Mouse (Mus musculus): ENCODE measurements around the gene Maml2.

The Maml2 gene

DNA sequence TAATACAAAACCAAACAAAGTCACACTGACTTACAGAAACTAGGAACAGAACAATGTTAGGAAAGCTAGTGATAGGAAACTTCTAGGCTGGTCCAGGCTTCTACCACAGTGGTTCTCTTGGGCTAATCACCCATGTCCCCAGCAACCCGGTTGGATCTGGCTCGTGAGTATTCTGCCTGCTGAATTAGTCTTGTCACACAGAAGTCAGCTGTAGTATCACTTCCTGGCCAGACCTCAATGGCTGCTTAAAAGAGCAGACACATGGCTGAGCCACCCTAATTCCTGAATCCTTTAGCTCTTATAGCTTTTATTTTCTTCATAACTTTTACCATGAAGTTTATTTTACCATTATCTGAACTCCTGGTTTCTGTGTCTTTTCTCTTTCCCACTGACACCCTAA, 13.3 kb downstream of the Maml2 start:
- DNase-seq = no peak

DNA sequence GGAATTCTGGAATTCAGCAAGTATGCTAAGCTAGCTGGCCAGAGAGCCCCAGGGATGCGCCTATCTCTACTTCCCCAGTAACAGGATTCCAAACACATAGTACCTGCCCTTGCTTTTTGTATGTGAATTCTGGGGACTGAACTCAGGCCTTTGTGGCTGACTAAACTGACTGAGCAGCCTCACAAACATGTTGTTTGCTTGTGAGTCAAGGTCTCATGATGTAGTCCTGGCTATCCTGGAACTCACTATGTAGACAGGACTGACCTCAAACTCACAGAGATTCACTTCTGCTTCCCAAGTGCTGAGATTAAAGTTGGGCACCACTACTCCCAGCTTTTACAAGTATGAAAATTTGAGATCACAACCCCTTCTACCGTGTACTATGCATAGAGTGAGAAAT, 16.2 kb downstream of the Maml2 start:
- DNase-seq = no peak

- DNase-seq = no peak
These were observed 16.8 kb downstream of the Maml2 start for GRCm38 (mm10) chr9:13314577-13315004.

DNA sequence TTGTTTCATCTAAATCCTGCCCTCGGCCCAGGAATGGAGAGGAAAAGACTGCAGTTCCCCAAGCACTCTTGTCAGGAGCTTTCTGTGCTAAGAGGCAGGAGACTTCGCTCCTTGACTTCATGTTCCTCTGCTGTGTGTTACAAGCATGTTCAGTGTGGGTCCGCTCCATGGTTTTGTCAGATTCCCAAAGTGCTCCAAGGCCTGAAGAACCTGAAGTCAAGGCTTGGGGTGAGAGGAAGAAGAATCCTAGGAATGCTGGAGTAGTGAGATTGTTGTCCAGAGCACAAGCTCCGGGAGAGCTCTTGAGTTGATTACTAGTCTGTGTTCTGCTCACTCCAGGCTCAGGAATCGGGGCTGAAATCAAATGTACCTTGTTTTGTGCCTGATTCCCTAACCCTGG, 17.6 kb downstream of the Maml2 start:
- no peak for DNase-seq

DNA sequence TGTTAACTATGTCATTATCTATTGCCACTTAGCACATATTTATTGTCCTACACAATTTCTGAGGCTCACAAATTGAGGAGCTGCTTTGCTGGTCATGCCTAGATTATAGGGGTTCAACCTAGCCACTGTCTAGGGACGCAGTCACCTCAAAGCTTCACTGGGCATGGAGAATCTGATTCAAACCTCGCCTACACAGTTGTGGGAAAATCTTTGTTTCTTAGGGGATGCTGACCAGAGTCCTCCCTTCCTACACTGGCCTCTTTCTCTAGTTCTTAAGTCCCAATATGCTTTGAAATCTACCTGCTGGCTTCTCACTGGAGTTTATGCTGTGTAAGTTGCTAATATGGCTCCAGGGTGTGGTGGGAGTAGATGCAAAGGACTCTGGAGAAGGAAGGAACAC, 21.8 kb downstream of the Maml2 start:
- no peak for DNase-seq

DNA sequence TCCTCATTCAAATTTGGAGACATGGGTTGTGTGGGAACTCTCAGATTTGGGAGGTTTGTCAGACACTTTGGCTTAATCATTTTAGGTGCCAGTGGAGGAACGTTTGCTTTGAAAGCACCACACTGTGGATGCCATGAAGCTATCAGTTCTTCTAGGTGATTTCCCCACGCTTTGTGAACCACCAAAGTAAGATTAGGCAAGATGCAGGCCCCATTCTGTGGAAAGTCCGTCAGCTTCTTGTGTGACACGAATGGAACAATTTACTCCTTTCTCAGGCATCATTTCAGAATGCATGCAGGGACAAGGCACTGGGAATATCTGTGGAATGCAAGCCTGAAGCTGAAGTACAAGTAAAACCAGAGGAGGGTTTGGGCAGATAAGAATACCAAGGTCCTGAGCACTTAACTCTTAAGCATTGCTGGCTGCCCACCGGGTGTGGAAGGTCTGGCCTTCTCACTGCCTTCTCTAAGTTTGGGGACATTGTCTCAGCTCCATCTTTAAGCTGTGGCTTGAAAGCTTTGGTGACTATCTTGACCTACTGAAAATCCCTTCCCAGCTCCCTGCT, 23.1 kb downstream of the Maml2 start:
- DNase-seq = no peak

DNA sequence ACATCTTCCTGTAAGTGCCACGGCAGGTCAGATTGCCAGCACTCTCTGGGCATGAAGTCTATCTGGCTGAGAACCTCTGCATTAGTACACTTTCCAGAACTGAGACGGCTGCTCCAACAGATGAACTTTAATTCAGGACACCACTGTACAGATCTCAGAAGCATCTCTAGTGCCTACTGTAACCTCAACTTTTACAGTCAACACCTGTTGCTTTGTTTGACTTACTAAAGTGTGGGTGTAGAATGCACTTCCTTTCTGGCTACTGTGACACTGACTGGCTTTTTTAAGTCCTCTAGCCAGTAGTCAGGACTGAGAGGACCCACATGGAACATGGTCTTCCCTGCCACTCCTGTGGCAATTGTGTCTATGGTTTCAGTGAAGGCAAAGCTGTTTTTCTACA, 25.3 kb downstream of the Maml2 start:
- no peak for DNase-seq

DNA sequence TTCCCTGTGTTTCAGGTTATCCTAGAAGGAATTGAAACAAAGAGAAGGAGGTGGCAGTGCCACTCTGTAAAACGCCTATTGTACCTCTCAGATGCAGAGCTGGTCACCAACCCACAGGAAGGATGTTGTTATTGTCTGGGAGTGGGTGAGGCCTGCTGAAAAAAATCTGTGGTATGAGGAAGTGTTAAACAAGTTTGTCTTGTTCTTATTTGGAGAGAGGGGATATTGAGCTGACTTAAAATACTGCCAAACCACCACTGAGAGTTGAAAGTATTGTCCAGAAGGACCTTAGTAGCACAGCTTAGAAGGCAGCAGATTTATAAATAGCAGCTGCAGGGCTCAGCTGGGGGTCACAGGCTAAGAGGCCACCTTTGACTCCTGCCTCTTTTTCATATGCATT, 25.9 kb downstream of the Maml2 start:
- no peak for DNase-seq

- no peak for DNase-seq
These were observed 116.5 kb downstream of the Maml2 start for GRCm38 (mm10) chr9:13414230-13414766.

DNA sequence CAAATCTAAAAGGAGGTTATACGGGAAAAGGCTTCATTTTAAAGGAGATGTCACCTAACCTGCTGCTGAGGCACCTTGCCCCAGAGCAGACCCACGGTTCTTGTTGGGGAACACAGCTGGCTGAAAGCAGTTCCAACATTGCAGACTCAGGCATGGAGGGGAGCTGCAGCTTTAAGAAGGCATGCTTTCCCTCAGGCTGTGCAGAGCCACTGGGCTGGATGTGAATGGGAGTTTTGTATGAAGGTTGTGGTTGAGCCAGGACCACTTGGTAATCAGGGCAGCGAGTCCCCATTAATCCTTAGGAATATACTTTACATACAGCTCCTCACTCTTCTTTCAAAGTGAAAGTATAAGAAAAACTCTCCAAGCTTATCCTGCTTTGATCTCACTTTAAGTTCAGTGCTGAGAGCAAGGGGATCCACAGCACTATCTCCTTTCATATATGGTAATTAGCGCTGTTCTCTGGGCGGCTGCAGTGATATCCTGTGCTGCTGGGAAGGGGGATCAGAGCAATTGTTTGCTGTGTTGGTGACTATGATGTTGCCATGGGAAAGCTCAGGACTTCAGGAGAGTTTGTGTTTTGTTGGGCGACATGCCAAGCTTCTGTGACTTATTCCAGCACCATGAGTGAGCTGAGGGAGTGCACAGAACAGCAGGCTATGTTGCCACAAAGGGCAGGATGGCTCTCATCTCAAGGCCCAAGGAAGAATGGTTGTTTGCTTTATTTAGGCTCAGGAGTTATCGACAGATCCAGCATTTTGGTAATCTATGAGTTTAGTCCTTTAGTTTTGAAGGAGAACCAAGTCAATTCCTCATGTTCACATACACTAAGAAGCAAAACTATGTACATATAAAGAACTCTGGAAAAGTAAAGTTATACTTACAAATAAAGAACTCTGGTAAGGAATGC, 127.5 kb downstream of the Maml2 start:
- peak; percentile 86 for DNase-seq

DNA sequence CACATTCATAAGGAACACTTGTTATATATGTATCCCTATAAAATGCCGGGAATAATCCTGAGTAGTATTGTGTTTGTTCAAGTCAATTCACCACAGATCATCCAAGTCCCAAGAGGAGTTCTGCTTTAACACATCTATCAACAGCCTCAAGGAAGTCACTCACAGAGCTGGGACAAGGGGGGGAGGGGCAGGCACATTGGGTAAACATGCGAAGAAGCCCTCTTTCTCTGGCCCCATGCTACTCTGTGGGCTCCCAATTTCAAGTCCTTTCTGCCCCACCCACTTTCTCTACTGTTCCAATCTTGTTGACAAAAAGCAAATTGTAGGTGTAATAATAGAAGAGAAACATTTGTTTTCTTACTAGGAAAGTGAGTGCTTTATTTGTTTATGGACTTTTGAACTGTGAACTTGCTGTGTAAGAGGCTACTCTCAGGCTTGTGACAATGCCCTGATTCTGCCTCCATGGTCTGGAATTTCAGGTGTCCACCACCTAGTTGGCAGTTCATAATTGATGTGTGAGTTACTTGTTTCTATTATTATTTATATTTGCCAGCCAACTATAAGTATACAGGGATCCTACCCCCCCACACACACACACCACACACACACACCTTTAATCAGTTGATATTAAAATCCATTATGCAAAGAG, 131.8 kb downstream of the Maml2 start:
- DNase-seq = peak in 1 of 2 experiments; percentile 18

DNA sequence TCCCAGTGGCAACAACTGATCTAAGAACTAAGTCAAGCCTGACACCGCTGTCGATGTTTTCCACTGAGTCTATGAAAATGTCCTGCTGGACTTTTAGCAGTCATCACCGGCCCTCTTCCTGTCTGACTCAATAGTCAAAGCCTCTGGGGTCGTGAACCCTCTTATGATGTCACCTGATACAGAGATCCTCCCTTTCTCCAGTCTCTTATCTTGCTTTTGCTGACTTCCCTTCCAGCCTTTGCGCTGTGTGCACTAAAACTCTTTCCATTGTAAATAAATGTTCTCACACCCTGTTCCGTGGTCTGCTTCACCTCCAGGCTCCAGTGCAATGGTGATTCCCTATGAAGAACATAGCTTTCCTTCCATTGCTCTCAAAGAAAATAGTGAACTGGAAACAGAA, 132.5 kb downstream of the Maml2 start:
- no peak for DNase-seq

- DNase-seq = no peak
These were observed 133.0 kb downstream of the Maml2 start for GRCm38 (mm10) chr9:13430744-13431143.

- peak in 1 of 2 experiments; percentile 38 for DNase-seq
These were observed 133.9 kb downstream of the Maml2 start for GRCm38 (mm10) chr9:13431646-13432045.

GRCm38 (mm10) chr9:13433501-13434090, 135.8 kb downstream of the Maml2 start:
- no peak for DNase-seq

DNA sequence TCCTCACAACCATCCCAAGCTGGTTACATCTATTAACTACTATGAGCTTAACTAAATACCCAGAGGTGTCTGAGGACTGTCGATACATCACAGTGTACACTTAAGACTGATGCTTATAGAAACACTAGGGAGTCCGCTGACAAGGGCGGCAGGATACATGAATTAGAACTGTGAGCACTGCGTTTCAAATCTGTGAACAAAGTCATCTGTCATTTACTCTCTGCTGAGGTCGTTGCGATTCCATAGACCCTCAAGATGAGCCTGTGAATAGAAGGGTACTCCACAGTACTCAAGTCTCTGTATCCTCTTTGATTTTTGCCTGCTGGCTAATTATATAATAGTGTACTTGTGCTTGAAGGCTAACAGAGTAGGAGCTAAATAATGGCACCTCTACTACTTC, 143.2 kb downstream of the Maml2 start:
- DNase-seq = no peak

- DNase-seq = peak in 1 of 2 experiments; percentile 16
These were observed 144.4 kb downstream of the Maml2 start for GRCm38 (mm10) chr9:13442012-13442735.

- DNase-seq = no peak
These were observed 145.9 kb downstream of the Maml2 start for GRCm38 (mm10) chr9:13443484-13444211.

- no peak for DNase-seq
These were observed 148.5 kb downstream of the Maml2 start for GRCm38 (mm10) chr9:13446236-13446635.

DNA sequence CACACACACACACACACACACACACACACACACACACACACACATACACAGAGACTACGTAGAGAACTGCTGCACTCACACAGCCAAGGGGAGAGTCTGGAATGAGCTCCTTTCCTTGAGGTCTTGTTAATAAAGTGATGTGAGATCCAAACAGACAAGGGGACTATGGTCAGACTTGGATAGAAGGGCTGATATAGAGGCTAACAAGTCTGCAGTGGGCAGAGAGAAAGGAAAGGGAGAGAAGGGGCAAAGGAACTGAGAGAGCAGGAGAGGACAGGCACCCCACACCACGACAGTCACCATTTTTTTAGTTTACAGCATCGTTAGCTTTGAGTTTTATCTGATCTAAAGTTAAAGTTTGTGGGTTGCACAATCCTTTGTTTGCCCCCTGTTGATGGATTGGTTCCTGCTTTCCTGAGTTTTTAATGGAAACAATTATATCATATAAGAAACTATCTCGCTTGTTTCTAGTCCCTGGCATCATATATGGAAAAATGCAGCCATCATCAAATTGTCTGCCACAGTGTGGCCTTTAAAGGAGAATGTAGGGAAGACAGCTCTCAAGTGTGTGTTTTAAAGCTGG, 149.0 kb downstream of the Maml2 start, which contains the start of gene Gm17571:
Gm17571 (minus strand) TSS at position 51 of the 583 bp plus-strand sequence.
- no peak for DNase-seq

DNA sequence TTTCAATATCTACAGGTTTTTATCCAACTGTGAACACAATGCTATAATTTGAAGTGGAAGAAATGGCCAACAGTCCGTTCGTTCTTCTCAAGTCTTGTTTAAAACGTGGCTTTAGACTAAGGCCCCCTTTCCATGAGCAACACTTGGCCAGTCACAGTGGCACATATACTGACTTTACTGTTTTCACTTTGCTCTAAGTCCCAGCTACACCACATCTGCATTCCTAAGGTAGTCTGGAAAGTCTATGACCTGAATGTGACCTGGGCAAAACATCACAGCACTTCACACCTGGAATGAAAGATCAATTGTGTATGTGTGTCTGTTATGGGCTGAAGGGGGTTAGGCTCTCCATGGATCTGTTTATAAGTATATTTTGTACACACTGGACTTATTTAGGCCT, 151.0 kb downstream of the Maml2 start:
- no peak for DNase-seq
